Mouse (Mus musculus) common myeloid progenitor, adult 5-6 weeks (primary cell): ENCODE results near the gene Tymp. TPM values are rescaled to one million over a fixed set of nuclear protein-coding genes. Genes with fewer than 3 reads are reported as not detected.

Experiments used
- ATAC-seq: replicated peaks from 2 replicates; pipeline ENCODE4 v1.8.0; 2016; ENCODE audit warnings: low read depth, mild to moderate bottlenecking, moderate TSS enrichment, inconsistent platforms; ENCODE audit not compliant: poor library complexity, severe bottlenecking
- total RNA-seq: library from RNA; stranded (forward); fragments of 200-1000, 187-1606 nt; gene quantifications from 2 replicates; pipeline ENCODE4 v1.2.3, GENCODE M21; 2017

Gene Tymp
- total RNA-seq, 1 experiment from 2014 or later: 0.78 TPM

DNA sequence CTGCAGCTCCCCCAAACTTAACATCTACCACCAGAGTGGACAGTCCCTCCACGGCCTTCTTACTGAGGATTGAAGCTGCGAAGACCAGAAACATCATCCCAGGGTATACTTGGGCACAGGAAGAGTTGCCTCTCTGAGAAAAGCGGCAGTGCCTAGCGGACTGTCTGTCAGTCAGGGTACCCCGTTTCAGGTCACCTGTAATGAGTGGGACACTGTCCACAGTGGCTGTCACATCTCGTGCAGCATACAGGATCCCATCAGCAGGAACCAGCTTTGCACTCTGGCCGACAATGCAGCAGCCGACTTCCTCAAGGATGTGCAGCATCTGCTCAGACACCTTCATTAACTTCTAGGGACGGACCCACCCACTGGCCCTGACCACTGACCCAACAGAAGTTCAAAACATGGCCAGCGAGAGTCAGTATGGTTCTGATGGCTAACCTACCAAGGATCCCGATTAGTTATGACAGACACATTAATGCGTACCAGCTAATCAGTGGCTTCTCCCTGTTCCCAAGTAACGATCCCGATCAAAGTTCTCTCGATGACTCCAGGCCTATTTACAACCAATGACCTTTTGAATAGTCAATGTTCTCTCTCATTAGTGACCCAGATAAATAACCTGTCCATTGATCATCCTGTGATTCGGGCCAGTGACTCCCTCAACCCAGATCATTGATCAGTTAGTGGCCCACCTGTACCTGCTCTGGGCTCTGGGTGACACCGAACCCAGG is 1.9 kb downstream of the Tymp start:
- no peak for ATAC-seq

DNA sequence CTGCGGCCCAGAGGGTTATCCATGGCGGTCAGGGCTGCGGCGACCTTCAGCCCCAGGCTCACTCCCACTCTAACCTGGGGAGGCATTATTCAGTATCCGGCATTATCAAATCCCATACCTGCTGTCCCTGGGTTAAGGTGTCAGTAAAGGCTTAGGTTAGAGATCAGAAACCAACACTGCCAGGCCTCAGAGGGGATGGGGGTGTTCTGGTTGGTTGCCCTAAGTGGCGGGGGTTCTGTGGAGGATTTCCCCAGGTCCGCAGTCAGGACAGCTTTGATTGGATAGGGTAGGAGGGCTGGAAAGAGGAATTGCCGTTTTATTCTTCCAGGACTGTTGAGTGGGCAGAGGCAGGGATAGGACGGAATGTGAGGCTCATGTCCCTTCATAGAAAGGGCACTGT is 2.5 kb downstream of the Tymp start:
- ATAC-seq: no peak

GRCm38 (mm10) chr15:89373762-89374248 is 3.0 kb downstream of the Tymp start, which contains the start of gene Sco2:
Gene Sco2 (minus strand): TSS chr15:89373846.
- ATAC-seq: peak; percentile 51

DNA sequence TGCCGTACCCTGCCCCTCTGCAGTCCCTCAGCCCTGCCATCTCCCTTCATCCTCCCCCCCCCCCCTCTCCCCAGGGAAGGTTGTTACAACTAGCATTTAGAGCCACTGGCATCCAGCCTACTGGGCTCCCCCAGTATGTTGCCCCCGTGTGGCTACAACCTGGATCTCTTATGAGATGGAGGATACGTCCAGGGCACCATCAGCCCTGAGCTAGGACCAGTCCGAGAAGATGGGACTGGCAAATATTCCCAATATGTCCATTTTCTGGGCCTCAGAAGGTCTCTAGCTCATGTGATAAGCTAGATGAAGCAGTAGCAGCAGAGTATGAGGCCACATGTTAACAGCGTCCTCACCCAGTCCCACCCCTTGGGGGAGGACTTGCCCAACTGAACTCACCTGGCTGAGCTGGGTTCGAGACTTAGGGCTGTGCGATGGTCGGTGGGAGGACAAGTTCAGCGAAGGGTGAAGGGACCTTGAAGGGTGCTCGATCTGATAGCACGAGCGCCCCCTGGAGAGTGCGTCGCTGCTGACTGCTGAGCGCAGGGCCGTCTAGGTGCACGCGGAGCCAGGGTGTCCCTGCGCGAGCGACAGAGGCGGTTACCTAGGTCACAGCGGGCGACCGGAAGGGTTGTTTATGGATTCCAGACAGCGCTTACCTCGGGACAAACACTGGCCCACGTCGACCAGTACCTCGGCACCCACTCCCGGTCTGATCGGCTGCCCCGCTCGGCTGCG is 3.6 kb downstream of the Tymp start:
- peak; percentile 69 for ATAC-seq

DNA sequence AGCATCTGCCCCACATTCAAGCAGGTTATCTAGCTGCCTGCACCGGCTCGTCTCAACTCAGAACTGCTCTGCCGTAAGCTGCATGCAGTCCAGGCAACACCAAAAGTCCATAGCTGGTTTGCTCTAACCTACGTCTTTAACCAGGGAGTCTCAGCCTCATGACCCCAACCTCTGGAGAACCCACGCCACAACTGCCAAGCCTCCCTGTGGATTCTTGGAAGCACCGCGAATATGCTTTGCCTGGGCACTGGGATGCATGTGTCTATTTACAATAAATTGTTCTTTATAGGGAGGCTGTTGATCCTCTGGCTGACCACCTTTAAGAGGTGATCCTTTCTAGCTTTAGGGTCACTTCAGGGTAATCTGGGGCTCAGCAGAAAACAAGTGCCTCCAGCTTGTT is 4.3 kb downstream of the Tymp start:
- no peak for ATAC-seq

DNA sequence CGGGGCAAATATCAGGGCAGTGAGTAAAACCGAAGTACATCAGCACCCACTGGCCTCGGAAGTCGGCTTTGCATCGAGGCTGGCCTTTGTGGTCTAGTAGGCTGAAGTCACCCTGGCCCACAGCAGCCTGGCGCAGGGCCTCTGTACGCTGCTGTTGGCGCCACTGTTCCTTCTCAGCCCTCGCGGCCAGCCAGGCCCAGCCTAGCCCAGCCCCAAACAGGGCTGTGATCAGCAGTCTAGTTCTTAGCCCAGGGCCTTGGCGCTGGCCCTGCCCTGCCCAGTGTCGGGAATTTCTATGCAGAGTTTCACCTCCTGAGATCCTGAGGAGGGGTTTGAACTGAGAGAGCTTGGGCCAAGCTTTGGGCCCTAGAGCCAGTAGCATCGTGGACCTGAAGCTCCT is 4.8 kb downstream of the Tymp start:
- no peak for ATAC-seq

- no peak for ATAC-seq
Measured at GRCm38 (mm10) chr15:89365141-89365551, 11.7 kb downstream of the Tymp start.

DNA sequence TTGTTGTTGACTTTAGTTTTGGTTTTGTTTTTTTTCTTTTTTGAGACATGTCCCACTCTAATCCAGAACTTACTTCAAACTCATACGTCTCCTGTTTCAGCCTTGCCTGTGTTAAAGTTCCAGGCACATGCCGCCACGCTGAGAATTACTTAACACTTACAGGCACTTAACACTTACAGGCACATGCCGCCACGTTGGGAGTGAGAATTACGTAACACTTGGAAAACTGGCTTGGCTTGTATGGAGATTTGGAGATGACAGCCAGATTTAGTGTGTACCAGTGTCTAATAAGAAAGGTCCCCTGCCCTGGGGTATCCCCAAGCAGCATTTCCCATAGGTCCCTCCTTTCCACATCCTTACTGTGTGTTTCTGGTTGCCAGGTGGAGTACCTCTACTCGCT is 13.8 kb downstream of the Tymp start:
- no peak for ATAC-seq

- ATAC-seq: no peak
Measured at GRCm38 (mm10) chr15:89358784-89359183, 18.1 kb downstream of the Tymp start.

DNA sequence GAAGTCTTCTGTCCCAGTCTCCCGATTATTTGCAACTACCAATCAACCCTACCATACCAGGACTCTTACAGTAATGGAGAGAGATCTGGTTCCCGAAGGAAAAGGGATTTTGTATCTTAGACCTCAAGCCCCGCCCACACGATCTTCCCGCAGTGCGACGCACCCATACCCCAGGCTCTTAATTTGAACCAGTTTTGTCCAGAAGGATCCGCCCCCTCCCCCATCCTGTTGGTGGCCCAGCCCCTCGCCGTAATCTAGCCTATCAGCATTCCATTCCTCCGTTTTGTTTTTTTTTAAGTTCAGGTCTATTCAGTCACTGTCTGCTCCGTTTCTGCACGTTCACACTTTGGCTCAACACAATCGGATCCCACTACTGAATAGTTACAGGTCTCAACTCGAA is 20.5 kb downstream of the Tymp start:
- ATAC-seq: peak; percentile 72

DNA sequence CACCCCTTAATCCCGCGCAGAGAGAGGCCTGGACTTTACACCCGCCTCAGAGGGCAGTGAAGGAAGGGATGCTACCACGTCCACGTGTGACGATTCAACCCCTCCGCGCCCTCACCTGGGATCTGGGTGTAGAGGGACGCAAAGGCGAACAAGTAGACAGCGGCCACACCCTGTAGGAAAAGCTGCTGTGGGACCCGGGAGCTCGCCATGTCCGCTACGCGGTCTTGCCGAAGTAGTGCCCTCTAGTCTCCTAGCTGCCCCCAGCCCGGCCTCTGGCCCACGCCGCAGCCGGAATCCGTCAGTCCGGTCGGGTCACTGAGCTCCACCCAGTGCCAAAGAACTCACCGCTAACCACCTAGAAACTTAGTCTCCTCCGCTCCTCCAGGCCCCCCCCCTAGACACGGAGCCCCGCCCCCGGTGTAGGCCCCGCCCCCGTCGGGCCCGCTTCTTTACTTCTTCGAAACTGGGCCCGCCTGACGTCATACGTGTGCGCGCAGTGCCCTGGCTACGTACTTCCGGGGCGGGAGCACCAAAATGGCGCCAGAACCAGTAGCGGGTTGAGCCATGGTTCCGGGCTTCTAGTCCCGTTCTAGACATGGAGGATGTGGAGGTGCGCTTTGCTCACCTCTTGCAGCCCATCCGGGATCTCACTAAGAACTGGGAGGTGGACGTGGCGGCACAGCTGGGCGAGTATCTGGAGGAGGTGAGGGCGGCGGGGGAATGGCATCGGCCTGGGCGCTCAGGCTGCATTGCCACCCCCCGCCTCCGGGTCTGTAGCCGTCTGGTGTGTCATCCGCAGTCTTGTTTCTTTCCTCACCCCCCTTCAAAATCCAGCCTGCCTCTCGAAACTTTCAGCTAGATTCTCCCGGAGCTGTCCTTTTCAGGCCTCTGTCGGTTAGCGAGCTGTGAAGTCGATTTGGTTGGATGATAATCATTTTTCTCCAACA is 21.3 kb downstream of the Tymp start, which contains the start of the genes Lmf2 and Ncaph2:
Lmf2 (minus strand) TSS at position 419 of the 947 bp plus-strand sequence.
Ncaph2 (plus strand) TSS at position 479 of the 947 bp plus-strand sequence.
- ATAC-seq: peak; percentile 85

GRCm38 (mm10) chr15:89354455-89354854 is 22.4 kb downstream of the Tymp start:
- no peak for ATAC-seq

- ATAC-seq: no peak
Measured at GRCm38 (mm10) chr15:89353837-89354236, 23.0 kb downstream of the Tymp start.

- ATAC-seq: no peak
Measured at GRCm38 (mm10) chr15:89352795-89353194, 24.0 kb downstream of the Tymp start.

- no peak for ATAC-seq
Measured at GRCm38 (mm10) chr15:89352054-89352453, 24.8 kb downstream of the Tymp start.

DNA sequence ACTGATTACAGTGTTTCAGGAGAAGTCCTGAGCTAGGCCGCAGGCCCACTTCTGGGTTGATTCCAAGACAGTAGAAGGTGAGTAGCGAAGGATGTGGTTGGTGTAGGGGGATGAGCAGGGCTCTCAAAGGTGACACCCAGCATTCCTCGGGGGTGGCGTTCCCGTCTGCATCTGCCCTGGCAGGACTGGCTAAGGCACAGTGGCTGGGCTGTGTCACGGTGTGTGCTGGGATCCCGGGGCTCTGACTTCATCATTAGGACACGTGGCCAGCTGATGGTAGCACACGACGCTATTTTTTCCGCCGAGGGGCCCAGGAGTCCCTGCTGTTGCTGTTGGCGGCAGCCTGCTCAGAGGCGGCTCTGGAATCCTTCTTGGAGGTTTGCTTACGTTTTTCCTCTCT is 25.5 kb downstream of the Tymp start:
- no peak for ATAC-seq

DNA sequence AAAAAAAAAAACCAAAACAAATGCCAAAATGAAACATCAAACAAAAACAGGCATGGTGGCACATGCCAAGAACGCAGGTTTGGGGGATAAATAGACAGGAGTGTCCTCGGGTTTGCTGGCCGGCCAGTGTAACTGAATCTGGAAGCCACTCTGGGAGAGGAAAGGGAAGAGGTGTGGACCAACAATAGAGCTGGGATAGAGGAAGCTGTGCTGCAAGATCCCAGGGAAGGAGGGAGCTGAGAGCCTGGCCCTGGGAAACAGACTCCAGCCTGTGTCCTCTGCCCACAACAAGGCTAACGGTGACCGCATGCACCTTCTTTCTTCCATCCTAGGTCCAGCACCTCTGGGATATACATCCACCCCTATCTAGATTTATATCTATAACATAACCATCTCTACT is 26.4 kb downstream of the Tymp start:
- ATAC-seq: no peak

DNA sequence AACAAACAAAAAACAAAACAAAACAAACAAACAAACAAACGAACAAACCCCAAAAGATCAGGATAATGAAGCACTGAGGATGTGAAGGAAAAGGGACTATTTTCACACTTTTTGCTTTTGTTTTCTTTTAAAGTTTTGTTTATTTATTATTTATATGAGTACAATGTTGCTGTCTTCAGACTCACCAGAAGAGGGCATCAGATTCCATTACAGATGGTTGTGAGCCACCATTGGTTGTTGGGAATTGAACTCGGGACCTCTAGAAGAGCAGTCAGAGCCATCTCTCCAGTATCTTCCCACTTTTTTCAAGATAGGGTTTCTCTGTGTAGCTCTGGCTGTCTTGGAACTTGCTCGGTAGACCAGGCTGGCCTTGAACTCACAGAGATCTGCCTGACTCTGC is 33.5 kb downstream of the Tymp start:
- ATAC-seq: no peak

DNA sequence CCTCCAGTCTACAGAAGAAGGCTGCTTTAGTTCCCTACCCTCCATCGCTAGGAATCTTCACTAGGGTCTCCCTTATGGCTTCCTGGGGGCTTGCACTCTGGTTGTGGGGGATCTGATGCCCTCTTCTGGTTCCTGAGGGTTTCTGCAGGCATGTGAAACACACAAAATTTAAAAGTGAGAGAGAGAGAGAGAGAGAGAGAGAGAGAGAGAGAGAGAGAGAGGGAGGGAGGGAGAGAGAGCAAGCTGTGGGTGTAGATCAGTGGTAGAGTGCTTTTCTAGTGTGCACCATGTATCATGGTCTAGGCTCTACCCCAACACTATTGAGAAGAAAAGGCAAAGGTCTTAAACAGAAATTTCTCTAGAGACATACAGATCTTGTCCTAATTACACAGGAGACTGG is 35.2 kb downstream of the Tymp start:
- ATAC-seq: no peak

DNA sequence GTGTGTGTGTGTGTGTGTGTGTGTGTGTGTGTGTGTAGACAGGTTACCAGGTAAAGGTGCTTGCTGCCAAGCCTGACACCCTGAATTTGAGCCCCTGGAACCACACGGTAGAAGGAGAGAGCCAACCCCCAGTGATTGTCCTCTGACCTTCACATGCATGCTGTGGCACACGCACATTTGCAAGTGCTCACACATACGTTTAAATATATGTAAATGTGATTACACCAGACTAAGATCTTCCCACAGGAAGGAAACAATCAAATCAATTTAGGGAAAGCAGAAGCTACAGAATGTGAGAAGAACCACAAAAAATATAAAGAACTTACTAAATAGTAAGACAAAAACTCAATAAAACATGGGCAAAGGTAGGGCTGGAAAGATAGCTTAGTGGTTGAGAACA is 36.7 kb downstream of the Tymp start:
- ATAC-seq: peak; percentile 67
